Mouse (Mus musculus): ENCODE results near the gene Tmem239. TPM values are rescaled to one million over a fixed set of nuclear protein-coding genes. Genes with fewer than 3 reads are reported as not detected.

Tmem239 gene
- total RNA-seq, 2 experiments from 2014 or later, result not detected

DNA sequence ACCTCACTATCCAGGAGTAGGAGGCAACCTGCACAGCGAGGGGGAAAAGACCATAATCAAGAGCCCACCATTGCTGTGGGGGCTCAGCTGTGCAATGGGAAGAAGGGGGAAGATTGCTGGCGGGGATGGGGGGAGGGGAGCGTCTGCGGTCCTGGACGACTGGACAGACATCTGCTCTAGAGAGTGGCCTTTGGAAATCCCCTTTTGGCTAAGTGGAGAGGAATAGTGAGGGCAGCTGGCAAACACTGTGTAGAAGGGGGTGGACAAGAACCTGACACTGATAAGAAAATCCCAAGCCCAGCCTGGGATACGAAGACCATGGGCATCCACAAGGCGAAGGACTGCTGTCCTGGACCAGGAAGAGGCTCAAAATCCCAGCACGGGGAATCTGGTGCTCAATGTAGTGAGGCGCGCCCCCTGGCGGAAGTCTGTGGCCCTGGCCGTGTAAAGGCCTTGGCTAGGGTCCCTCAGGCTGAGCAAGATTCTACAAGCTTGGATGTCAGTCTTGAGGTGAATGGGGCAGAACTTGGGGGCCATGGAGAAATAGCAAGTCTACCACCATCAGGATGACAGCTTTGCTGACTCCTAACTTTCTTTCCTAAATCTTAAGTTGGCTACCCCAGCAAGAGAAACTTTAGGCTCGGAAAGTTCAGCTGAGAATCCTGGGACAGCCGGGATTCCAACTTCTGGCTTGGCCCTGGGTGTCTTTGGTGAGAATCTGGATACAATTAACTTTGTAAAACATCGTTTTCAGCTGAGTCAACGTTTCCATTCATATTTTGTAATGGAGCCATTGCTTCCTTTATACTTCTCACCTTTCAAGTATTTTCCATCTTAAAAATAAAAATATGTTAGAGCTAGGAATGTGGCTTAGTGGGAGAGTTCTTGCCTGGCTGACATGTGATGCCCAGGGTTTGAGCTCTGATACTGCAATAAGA lies 5.5 kb downstream of the Tmem239 start:
- peak; percentile 80 to 81 for DNase-seq
- intact Hi-C loops (cut with DNase I), result loop anchor here (2.0 kb wide), 1 partner anchor 117 kb away; the partner anchor contains the start of gene Ebf4

DNA sequence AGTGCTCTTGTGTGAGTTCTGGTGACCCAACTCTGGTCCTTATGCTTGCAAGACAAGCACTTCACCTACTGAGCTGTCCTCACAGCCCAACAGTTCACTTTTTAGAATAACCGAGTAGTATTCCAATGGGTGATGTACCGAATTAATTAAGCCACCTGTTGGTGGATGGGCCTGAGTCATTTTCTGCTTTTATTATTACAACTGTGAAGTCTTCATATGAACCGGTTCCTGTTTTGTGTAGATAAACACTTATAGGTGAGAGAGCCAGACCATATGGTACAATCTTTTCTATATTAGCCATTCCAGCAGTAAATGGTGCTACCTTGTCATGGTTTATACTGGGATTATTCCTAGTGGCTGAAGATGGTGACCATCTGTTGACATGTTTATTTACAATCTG lies 6.5 kb downstream of the Tmem239 start:
- intact Hi-C loops (cut with DNase I), result no loop called here
- DNase-seq, result no peak

DNA sequence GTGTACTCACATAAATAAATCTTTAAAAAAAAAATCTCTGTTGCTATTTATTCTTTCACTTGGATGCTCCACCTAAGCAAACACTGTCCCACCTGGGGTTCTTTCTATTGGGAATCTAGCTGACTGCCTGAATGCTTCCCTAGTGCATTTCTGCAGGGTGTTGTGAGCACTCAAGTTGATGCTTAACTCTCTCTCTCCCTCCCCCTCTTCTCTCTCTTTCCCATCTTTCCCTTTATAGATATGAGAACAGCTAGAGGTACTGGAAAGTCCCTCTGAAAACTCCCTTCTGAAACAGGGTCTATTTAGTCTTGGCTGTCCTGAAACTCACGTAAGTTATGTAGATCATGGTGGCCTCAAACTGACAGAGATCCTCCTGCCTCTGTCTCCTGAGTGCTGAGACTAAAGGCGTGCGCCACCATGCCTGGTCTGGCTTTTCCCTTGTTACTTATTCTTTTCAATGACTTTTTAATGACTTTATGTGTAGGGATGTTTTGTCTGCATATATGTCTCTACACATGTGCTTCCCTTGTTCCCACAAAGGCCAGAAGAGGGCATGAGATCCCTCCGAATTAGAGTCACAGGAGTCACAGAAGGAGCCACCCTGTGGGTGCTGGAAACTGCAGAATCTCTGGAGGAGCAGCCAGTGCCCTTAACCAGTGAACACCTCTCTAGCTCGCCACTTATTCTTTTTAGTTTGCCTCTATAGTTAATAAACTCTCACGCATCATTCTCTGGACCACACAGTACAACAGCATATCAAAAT lies 8.0 kb downstream of the Tmem239 start:
- no peak for DNase-seq
- intact Hi-C loops (cut with DNase I), result no loop called here

DNA sequence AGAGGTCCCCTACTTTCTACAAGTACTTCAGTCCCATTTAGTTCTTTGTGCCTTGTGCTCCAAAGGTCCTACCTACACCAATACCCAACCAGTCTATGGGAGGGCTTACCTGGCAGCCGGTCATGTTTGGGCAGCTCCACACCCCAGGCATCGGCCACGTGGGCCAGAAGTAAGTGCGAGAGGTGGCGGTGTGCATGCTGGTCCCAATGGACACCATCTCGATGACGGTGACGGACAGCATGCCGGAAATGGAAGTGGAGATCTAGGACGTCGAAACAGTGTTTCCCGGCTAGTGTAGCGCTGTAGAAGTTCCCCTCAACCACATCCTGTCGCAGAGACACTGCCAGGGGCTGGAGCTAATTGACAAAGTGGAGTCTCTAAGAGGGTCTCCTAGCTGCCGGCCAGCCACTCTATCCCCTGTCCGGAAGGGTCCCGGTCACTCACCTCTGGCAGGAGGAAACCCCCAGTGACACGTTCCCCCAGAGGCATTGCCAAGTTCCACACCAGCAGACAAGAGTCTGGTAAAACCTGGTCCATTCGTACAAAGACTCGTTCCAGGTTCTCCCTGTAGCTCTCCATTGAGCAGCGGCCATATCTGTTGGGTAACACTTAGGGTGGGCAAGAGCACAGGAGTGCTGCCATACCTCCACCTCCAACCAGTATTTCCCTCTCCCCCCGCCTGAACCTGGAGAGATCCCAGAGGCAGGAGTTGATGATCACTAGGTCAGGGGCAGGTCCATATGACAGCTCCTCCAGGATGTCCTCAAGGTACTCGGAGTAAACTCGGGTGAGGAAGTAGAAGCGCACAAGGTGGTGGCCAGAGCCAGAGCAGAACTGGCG lies 15.7 kb downstream of the Tmem239 start:
- intact Hi-C loops (cut with DNase I), result no loop called here
- DNase-seq, result no peak

DNA sequence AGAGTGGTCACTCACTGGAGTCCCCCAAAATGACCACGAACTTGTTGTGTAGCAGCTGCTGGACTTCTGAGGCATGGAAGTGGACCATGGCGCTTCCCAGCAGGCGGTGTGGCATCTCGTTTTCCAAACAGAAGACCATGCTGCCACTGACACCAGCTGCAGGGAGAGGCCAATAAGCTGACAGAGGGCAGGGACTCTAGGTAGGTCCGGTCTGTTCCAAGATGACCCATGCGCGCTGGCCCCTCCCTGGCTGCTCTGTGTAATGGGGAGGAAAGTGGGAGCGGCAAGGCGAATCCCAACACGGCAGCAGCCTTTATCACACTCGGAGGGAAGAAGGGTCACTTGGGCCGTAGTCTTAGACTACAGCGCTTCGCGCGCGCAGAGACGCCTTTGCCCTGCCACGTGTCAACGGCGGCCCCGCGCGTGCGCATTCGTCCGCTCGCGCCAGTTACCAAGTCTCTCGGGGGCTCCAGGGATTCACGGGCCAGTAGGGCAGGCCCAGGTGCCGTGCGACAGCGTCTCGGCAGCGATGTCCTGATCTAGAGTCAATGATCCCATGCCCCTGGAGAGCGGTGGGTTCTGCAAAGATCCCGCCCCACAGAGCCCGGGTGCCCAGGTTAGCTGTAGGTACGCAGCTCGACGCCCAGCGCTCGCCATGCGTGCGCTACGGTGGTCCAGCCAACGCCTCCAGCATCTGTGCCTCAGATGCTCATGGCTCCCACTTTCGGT lies 17.3 kb downstream of the Tmem239 start:
- peak; percentile 58 to 76 for DNase-seq
- intact Hi-C loops (cut with DNase I), result no loop called here

DNA sequence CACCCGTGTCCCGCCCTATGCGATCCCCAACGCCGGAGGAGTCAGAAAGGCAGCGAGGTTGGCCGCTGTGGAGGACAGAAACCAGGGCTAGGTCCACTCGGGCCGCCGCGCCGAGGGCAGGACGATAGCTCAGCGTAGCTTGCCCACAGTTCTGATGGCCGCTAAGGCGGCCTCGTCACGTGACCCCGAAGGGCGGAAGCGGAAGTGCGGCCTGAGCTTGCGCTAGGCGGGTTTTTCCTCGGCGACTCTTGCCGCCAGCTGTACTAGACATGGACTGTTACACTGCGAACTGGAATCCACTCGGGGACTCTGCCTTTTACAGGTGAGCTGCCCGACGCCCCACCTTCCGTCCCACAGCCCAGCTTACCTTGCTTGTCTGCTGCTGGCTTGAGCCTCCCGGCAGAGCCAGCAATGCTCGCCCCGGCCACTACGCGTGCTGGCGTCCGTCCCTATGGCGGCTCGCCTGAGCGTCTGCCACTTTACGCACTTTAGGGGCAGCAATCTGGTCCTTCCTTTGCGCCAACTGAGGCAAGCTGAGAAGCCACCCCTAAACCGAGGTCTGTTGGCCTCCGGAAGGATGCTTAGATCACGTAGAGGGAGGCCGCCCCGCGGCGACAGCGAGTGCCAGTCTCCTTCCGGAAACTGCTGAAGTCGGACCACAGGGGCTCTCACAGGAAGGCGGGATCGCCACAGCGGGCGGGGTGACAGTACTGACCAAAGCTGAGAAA lies 18.0 kb downstream of the Tmem239 start, which contains the start of the genes Vps16 and Pced1a:
Gene Vps16 (plus strand): TSS at position 214 of the 728 bp plus-strand sequence.
Gene Pced1a (minus strand): TSS at position 576 of the 728 bp plus-strand sequence.
- peak; percentile 90 for DNase-seq
- intact Hi-C loops (cut with DNase I), result no loop called here

DNA sequence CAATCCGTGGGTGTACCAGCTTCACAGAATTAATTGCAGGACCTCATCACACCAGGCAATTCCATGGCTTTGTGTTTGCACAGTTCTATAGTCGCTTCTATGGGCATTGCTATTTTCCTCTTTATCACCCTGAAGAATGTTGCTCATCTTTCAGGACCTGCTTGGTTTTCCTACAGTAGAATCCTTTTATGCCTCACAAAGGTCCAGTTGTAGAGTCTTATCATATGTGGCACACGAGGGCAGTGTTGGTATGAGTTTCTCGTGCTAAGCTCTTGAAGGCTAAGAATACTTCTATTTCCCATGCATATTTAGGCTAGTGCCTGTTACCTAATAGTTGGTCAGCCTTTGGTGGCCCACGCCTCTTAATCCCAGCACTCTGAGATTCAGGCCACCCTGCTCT lies 18.8 kb downstream of the Tmem239 start:
- DNase-seq, result no peak
- intact Hi-C loops (cut with DNase I), result no loop called here

DNA sequence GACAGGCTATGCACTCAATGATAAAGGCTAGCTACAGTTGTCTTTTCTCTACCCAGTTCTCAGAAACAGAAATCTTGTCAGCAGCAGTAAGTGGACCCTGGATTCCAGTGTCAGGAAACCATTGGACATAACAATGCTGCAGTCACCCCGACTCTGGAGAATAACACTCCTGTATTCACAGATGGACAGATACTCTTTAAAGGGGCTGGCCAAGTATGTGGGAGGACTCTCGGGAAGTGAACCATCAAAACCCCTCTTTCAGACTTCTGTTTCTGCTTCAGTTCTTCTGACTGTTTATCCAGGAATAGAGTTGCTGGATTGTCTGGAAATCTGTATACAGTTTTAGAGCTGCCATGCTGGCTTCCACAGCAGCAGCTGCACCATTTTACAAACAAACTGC lies 23.6 kb downstream of the Tmem239 start:
- intact Hi-C loops (cut with DNase I), result no loop called here
- no peak for DNase-seq

DNA sequence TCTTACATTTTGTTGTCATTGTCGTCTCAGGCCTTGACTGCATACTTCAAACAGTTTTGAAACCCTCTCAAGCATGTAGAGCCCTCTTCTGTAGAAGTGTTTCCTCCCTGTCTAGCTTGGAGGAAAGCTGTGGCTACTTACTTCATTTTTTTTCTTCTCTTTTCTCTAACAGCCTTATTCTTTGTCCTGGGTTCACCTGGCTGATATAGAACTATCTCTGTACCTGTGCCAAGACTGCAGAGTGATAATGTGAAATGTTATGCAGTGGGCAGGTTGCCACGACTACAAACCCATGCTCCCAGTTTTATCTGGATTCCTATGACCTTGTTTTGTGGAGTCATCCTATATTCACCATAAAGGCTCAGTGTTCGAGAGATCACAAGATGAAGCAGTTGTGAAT lies 24.2 kb downstream of the Tmem239 start:
- intact Hi-C loops (cut with DNase I), result no loop called here
- no peak for DNase-seq

DNA sequence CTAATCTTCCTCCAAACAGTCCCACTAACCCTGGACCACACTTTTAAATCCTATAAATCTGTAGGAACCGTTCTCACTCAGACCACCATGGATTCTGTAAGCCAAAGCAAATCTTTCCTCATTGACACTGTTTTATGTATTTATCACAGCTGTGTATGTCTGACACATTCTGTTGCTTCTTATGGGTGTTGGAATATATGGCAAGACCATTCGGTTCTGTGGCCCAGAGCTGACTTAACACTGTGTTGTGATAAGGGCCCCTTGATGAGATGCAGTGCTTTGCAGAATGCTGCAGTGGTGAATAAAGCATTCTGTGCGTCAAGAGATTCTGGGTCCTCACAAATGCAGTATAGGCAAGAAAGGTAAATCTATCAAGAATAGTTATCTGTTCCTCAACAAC lies 25.9 kb downstream of the Tmem239 start:
- no peak for DNase-seq
- intact Hi-C loops (cut with DNase I), result no loop called here

DNA sequence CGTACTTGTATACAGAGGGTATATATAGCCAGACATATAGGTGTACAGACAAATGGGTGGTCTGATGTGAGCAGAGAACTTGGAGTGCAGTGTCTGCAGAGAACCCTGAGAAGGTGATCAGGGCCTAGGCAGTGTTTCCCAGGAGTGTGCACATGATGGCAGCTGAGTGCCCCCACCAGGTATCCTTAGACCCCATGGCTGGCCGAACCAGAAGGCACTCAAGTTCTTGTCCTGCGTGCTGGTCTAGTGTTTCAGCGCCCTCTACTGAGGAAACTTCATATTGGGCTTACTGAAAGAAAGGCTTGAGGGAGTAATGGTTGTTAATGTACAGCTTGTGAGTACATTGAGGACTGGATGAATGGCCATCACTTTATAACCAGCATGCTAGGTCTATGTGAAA lies 26.9 kb downstream of the Tmem239 start:
- DNase-seq, result no peak
- intact Hi-C loops (cut with DNase I), result no loop called here

DNA sequence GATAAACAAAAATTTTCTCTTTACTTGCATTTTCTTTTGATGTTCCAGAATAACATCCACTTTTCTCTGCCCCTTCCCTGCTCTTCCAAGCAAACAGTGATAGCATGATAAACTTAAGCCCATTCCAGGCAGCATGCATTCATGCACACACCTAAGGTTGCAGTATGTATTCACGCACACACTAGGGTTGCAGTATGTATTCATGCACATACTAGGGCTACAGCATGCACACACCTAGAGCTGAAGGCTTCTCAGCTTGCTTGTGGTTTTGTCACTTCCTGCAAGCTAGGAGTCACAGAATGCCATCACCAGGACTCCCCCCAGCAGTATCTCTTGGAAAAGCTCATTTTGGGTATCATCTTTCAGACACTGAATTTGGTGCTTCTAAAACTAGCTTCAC lies 30.5 kb downstream of the Tmem239 start:
- DNase-seq, result no peak
- intact Hi-C loops (cut with DNase I), result no loop called here

DNA sequence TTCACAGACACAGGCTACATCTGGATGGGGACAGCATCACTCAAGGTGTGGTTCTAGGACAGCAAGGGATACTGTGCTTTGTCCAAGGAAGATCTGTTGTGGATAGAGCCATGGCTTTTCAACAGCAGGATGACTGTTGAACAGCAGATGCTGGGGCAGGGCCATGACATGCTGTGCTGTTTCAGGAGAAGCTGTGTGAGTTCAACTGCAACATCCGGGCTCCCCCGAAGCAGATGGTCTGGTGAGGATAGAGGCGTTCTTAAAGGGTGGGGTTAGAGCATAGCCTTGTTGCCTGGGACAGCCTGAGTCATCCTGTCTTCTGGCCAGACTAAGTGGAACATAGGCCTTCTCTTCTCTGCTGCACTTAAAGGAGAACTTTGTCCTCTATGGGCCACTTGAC lies 32.6 kb downstream of the Tmem239 start:
- DNase-seq, result no peak
- intact Hi-C loops (cut with DNase I), result no loop called here

DNA sequence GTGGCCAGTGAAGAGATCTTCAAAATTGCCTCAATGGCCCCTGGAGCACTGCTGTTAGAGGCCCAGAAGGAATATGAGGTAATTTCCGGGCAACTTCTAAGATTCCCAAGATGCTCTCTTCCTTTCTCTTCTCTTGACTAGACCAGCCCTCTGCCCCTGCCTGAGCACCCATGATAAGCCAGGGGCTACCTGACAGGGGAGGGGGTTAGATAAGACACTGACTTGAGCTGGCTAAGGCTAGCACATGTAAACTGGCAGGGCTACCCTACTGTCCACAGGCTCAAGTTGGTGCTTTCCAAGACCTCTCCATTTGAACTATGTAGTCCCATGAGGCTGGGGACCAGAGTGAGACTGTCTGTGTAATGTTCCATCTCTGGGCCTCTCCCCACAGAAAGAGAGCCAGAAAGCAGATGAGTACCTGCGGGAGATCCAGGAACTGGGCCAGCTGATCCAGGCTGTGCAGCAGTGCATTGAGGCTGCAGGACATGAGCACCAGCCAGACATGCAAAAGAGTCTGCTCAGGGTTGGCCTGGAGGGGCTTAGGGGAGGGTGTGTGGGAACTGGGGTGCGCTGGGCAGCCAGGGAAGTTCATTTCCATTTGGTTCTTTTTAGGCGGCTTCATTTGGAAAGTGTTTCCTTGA lies 33.7 kb downstream of the Tmem239 start:
- intact Hi-C loops (cut with DNase I), result no loop called here
- no peak for DNase-seq

DNA sequence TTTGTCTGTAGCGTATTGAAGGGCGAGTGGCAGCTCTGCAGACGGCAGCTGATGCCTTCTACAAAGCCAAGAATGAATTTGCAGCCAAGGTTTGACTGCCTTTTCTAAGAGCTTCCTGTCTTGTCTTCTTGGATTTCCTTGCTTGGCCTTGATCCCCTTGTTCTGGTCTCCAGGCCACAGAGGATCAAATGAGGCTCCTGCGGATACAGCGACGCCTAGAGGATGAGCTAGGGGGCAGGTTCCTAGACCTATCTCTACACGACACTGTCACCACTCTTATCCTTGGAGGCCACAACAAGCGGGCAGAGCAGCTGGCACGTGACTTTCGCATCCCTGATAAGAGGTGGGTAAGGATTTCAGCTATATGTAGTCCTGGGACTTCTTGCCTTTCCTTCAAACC lies 35.9 kb downstream of the Tmem239 start:
- no peak for DNase-seq
- intact Hi-C loops (cut with DNase I), result no loop called here

DNA sequence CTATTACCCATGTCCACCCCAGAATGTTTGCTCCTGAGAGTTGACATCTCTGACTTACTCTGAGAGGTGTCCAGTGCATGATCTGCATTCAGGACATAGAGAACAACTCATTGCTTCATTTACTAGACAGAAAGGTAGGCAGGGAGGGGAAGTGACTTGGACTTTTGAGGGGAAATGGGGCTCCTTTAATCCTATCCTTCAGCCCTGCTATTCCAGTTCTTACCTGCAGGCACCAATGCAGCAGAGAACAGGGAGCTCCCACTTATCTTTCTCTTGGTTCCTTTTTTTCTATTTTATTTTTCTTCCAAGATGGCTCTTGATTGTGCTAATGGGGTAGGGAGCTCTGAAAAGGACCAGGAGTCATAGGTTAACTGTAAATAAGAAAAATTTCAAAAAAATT lies 42.2 kb downstream of the Tmem239 start:
- intact Hi-C loops (cut with DNase I), result no loop called here
- no peak for DNase-seq

DNA sequence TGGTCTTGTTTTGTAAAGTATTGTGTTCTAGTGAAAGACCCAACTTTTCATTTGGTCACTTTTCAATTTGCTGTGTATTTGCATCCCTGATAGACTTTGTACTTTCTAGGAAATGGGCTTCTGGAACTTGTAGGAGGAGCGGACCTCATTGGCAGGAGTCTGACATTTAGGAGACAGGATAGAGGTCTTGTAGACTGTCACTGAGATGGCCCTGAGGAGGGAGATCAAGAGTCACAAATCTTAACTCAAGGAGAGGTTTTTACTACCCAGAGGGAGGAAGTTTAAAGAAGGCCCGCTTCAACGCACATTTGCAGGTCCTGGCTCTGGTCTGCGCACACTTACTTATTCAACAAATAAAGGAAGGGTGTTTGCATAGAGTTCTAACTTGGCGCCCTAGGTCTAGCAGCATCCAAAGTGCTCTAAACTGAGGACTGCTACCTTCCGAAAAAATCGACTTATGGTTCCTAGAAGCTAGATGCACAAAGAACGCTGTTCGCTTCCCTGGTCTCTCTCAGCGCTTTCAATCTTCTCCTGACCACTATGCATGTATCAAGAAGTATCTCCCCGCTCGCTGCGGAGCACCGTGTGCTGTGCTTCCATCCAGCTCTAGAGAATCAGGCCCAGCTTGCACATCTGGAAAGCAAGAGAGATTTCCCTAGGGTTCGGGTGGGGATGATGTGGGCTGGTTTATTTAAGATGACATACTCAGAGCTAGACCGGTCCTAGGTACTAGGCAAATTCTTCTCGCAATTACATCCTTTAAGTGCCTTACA lies 42.9 kb downstream of the Tmem239 start:
- intact Hi-C loops (cut with DNase I), result no loop called here
- DNase-seq, result no peak

DNA sequence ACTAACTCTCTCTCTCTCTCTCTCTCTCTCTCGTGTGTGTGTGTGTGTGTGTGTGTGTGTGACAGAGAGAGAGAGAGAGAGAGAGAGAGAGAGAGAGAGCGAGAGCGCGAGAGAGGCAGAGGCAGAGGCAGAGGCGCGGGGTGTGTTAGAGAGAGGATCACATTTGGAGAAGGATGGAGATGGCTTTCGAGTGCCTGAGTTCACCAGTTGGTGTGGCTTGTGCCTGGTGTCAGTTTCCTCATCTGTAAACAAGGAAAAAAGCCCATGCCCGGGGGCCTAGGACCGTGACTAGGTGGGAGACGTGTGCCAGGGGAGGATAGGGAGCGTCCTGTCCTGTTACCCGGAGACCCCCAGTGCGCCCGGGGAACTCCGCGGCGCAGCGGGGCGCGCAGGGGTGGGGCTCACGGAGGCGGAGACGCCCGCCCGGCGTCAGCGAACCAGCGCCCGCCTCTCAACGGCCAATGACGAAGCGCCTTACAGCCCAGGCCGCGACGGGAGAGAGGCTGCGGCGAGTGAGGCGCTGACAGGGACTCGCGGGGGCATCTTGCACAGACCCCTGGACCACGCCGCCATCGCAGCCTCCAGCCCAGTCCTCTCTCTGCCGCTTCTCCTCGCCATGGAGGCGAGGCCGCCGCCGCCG lies 43.6 kb downstream of the Tmem239 start, which contains the start of gene Ptpra:
Gene Ptpra (plus strand): TSS at position 485 of the 640 bp plus-strand sequence.
- intact Hi-C loops (cut with DNase I), result no loop called here
- DNase-seq, result peak; percentile 88 to 89
